Mouse (Mus musculus) C2C12 (cell line): Measurements from ENCODE around the gene Axin2. TPM values are rescaled to one million over a fixed set of nuclear protein-coding genes. Genes with fewer than 3 reads are reported as not detected.

ENCODE experiments used
- H3K27me3 ChIP-seq: one replicate; pipeline ENCODE4 v1.6.1; 2011; ENCODE audit not compliant: control insufficient read depth, insufficient read depth, insufficient read length
- H3K36me3 ChIP-seq: one replicate; pipeline ENCODE4 v1.6.1; 2011; ENCODE audit not compliant: control insufficient read depth, insufficient read depth
- H3K4me3 ChIP-seq: one replicate; pipeline ENCODE4 v1.5.1; 2011; ENCODE audit warnings: mild to moderate bottlenecking, control low read depth; ENCODE audit not compliant: poor library complexity, insufficient read depth, severe bottlenecking
- H3K79me2 ChIP-seq: one replicate; pipeline ENCODE4 v1.6.1; 2011; ENCODE audit not compliant: control insufficient read depth, insufficient read depth
- H3K79me3 ChIP-seq: one replicate; pipeline ENCODE4 v1.6.1; 2011; ENCODE audit warnings: low read depth, control low read depth
- H3ac ChIP-seq: one replicate; pipeline ENCODE3; 2011; ENCODE audit warnings: low read depth; ENCODE audit not compliant: control insufficient read depth, insufficient read length
- CEBPB ChIP-seq: IDR thresholded peaks from one replicate; pipeline ENCODE4 v1.6.1; 2011; ENCODE audit warnings: low read depth, mild to moderate bottlenecking, control low read depth, moderate library complexity
- CTCF ChIP-seq: IDR thresholded peaks from one replicate; pipeline ENCODE4 v1.5.1; 2011; ENCODE audit not compliant: control insufficient read depth, insufficient read depth, insufficient read length
- FOSL1 ChIP-seq: IDR thresholded peaks from one replicate; pipeline ENCODE4 v1.8.0; 2011; ENCODE audit warnings: mild to moderate bottlenecking, low read length; ENCODE audit not compliant: poor library complexity, insufficient read depth, severe bottlenecking
- MAX ChIP-seq: IDR thresholded peaks from one replicate; pipeline ENCODE4 v1.6.1; 2011; ENCODE audit warnings: mild to moderate bottlenecking, control low read depth
- MYOD1 ChIP-seq: IDR thresholded peaks from one replicate; pipeline ENCODE4 v1.6.1; 2011; ENCODE audit warnings: low read depth; ENCODE audit not compliant: control insufficient read depth, insufficient read length
- MYOG ChIP-seq: IDR thresholded peaks from one replicate; pipeline ENCODE4 v1.6.1; 2011; ENCODE audit not compliant: control insufficient read depth, insufficient read length; ENCODE audit errors: extremely low read depth
- USF1 ChIP-seq: IDR thresholded peaks from one replicate; pipeline ENCODE4 v1.6.1; 2011; ENCODE audit warnings: low read depth, mild to moderate bottlenecking, control low read depth, moderate library complexity
- polyA plus RNA-seq: library from polyadenylated mRNA; unstranded; fragments of >200 nt; fragmentation: generic; extraction: Trizol; gene quantifications from one replicate; pipeline ENCODE4 v1.2.1, GENCODE M21; 2012; ENCODE audit warnings: missing spikeins

The Axin2 gene
- polyA plus RNA-seq, 1 experiment: 0.16 TPM

DNA sequence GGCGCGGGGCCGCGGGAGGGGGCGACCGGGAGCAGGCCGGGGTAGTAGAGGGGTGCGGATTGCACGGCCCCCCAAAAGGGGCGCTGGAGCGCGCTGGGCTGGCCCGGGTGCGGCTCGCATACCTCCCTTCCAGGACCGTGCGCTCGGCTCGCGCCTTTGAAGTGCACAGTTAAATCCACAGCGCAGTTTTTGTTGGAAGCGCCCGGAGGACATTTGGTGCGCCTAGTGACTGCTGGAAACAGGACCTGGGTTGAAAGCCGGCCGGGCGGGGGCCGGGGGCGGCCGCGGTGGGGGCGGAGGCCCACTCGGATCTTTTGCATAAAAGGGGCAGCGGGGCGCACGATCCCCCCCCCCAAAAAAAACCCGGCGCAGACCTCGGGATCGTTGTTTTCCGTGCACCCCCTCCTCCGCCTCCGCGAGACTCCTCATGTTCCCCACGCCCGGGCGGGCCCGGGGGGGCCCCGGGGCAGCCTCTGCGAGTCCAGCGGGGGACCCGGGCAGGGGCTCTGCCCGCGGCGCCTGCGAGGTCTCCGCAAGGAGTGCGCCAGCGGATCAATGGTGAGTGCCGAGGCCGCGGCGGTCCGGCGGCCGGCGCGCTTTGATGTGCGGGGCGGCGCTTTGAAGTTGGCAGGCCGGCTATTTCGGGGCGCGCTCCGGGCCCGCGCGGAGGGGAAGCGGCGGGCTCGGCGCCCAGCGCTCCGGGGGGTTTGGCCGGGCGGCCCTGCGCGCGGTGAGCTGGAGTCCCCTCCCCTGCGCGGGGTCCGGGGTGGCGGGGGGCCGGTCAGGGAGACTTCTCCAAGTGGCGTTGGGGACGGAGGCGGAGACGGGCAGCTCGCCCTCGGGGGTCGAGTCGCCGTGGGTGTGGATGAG is 722 bp downstream of the Axin2 start:
- TF ChIP-seq CEBPB: no peak
- no peak for TF ChIP-seq MYOG
- no peak for TF ChIP-seq CTCF
- no peaks in the 10 kb centered on the region for H3K79me2 ChIP-seq

GRCm38 (mm10) chr11:108921506-108922455 is 1.6 kb downstream of the Axin2 start:
- H3K27me3 ChIP-seq: peaks cover 23% of the 10 kb centered on the region
- H3ac ChIP-seq: no peak overlapping the region
- no peak for TF ChIP-seq MYOD1
- TF ChIP-seq FOSL1: no peak
- TF ChIP-seq MAX: no peak
- no peak for TF ChIP-seq CTCF
- TF ChIP-seq USF1: no peak
- TF ChIP-seq CEBPB: no peak
- no peak for TF ChIP-seq MYOG
- no peaks in the 10 kb centered on the region for H3K79me3 ChIP-seq
- H3K36me3 ChIP-seq: no peaks in the 10 kb centered on the region
- H3K4me3 ChIP-seq: no peak overlapping the region
- no peaks in the 10 kb centered on the region for H3K79me2 ChIP-seq

More for the DNA sequence above, 722 bp downstream of the Axin2 start:
- Histone ChIP-seq H3K36me3 (no peaks in the 10 kb centered on the region), H3ac (no peak overlapping the region), H3K4me3 (no peak overlapping the region), H3K79me3 (no peaks in the 10 kb centered on the region), H3K27me3 (peaks cover 23% of the 10 kb centered on the region)

DNA sequence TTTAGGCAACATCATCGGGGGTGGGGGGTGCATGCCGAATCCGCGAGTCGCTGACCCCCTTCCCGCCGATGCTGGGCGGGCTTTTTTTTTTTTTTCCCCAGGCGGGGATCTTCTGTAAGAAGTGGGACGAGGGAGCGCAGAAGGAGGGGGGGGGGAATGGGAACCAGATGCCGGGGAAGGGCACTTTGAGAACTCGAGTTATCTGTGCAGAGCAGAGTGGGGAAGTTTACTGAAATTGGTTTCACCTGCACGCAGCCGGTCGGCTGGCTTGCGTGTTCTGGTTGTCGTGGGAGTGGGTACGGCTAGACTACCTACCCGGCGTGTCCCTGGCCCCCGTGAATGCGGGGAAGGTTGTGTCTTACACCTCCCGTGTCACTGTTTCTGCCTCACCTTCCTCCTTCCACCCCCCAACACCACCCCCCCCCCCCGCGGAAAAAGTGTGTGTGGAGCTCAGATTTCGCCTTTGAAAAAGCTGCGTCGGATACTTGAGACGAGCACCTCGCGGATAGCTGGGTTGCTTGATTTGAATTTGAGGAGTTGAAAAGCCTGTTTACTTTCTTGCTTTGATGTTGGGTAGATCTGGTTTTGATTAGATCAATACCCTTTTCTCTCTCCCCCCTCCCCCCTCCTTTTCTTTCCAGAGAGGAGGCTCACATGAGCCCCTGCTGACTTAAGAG is 2.5 kb downstream of the Axin2 start:
- peaks cover 23% of the 10 kb centered on the region for H3K27me3 ChIP-seq
- H3K4me3 ChIP-seq: no peak overlapping the region
- no peak for TF ChIP-seq CTCF
- no peak for TF ChIP-seq FOSL1
- TF ChIP-seq USF1: no peak
- TF ChIP-seq CEBPB: no peak
- no peak for TF ChIP-seq MYOG
- no peak for TF ChIP-seq MYOD1
- no peak for TF ChIP-seq MAX
- H3K79me3 ChIP-seq: no peaks in the 10 kb centered on the region
- no peaks in the 10 kb centered on the region for H3K36me3 ChIP-seq
- H3ac ChIP-seq: no peak overlapping the region
- H3K79me2 ChIP-seq: no peaks in the 10 kb centered on the region

DNA sequence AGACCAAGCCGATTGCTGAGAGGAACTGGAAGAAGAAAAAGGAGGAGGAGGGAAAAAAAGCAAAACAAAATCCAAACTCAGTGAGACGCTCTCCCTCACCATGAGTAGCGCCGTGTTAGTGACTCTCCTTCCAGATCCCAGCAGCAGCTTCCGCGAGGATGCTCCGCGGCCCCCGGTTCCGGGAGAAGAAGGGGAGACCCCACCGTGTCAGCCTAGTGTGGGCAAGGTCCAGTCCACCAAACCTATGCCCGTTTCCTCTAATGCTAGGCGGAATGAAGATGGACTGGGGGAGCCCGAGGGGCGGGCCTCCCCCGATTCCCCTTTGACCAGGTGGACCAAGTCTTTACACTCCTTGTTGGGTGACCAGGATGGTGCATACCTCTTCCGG is 3.0 kb downstream of the Axin2 start:
- H3K79me2 ChIP-seq: no peaks in the 10 kb centered on the region
- no peaks in the 10 kb centered on the region for H3K79me3 ChIP-seq
- no peak for TF ChIP-seq MYOD1
- TF ChIP-seq FOSL1: no peak
- no peak for TF ChIP-seq CTCF
- no peak for TF ChIP-seq CEBPB
- no peak for TF ChIP-seq MYOG
- H3K27me3 ChIP-seq: peaks cover 23% of the 10 kb centered on the region
- H3K36me3 ChIP-seq: no peaks in the 10 kb centered on the region
- H3K4me3 ChIP-seq: no peak overlapping the region
- H3ac ChIP-seq: no peak overlapping the region

GRCm38 (mm10) chr11:108923781-108924180 is 3.6 kb downstream of the Axin2 start:
- TF ChIP-seq MYOD1 (no peak), MAX (no peak), CTCF (no peak), FOSL1 (no peak), CEBPB (no peak), USF1 (no peak), MYOG (no peak)
- Histone ChIP-seq H3K36me3 (no peaks in the 10 kb centered on the region), H3K4me3 (no peak overlapping the region), H3K79me3 (no peaks in the 10 kb centered on the region), H3ac (no peak overlapping the region), H3K79me2 (no peaks in the 10 kb centered on the region), H3K27me3 (peaks cover 23% of the 10 kb centered on the region)
